Mouse (Mus musculus) stomach, embryonic 15.5 days (tissue): ENCODE measurements at regions not wholly inside any gene's neighbourhood (a gene's known extent, or its start where the extent isn't known, plus 50 kb on each side); places are given as distances from the start of the nearest gene placed in this dataset.

Source experiments
- ATAC-seq: fragments of 200-750 bp; cut with Nextera tagmentation; 2 replicates; pipeline ENCODE4 v1.8.0; 2017; ENCODE audit warnings: low read depth, moderate number of reproducible peaks, moderate TSS enrichment; ENCODE audit not compliant: insufficient read depth, low FRiP score
- H3K27ac ChIP-seq: fragments of 300-500 bp; sonication (generic); 2 replicates; pipeline ENCODE4 v1.5.1; 2015; ENCODE audit warnings: mild to moderate bottlenecking, inconsistent platforms
- H3K27me3 ChIP-seq: fragments of 300-500 bp; sonication (generic); replicated peaks from 2 replicates; pipeline ENCODE4 v1.6.1; 2015; ENCODE audit warnings: inconsistent platforms
- H3K36me3 ChIP-seq: fragments of 300-500 bp; sonication (generic); 2 replicates; pipeline ENCODE4 v1.6.1; 2015; ENCODE audit warnings: inconsistent platforms
- H3K4me1 ChIP-seq: fragments of 300-500 bp; sonication (generic); 2 replicates; pipeline ENCODE4 v1.6.1; 2015; ENCODE audit warnings: inconsistent platforms
- H3K4me2 ChIP-seq: fragments of 300-500 bp; sonication (generic); 2 replicates; pipeline ENCODE4 v1.6.1; 2015; ENCODE audit warnings: mild to moderate bottlenecking, inconsistent platforms
- H3K4me3 ChIP-seq: fragments of 300-500 bp; sonication (generic); replicated peaks from 2 replicates; pipeline ENCODE4 v1.5.1; 2015; ENCODE audit warnings: inconsistent platforms
- H3K9ac ChIP-seq: fragments of 300-500 bp; sonication (generic); 2 replicates; pipeline ENCODE4 v1.6.1; 2015; ENCODE audit warnings: inconsistent platforms
- H3K9me3 ChIP-seq: fragments of 300-500 bp; sonication (generic); 2 replicates; pipeline ENCODE4 v1.6.1; 2016; ENCODE audit warnings: inconsistent platforms
- WGBS: fragments of 180-500 bp; shearing (Covaris S2); methylation state at CpG from one replicate; pipeline ENCODE4 v1.1.7; 2015; 5-methylcytosine and 5-hydroxymethylcytosine counted together

GRCm38 (mm10) chr1:152273430-152273829, 113.1 kb downstream of the Tsen15 start:
- Histone ChIP-seq H3K9me3 (no peaks in the 10 kb centered on the region), H3K4me2 (no peak overlapping the region), H3K4me3 (no peak overlapping the region), H3K9ac (no peak overlapping the region), H3K4me1 (no peaks in the 10 kb centered on the region), H3K27me3 (no peaks in the 10 kb centered on the region), H3K36me3 (no peaks in the 10 kb centered on the region), H3K27ac (no peak overlapping the region)
- WGBS, result 41% methylated on average over 1 of the region's 1 CpGs
- no peak for ATAC-seq

- Histone ChIP-seq H3K4me3 (no peak overlapping the region), H3K36me3 (no peaks in the 10 kb centered on the region), H3K4me2 (no peak overlapping the region), H3K9ac (no peak overlapping the region), H3K27ac (no peak overlapping the region), H3K9me3 (no peaks in the 10 kb centered on the region), H3K4me1 (no peaks in the 10 kb centered on the region), H3K27me3 (no peaks in the 10 kb centered on the region)
- ATAC-seq, result no peak
- WGBS, result 42% methylated on average over 10 of the region's 10 CpGs
Measured at GRCm38 (mm10) chr1:152269936-152270702, 116.4 kb downstream of the Tsen15 start.

GRCm38 (mm10) chr1:152266390-152266789, 120.1 kb downstream of the Tsen15 start:
- H3K4me1 ChIP-seq, result no peaks in the 10 kb centered on the region
- no peaks in the 10 kb centered on the region for H3K27me3 ChIP-seq
- no peaks in the 10 kb centered on the region for H3K36me3 ChIP-seq
- no peak overlapping the region for H3K4me2 ChIP-seq
- no peak overlapping the region for H3K27ac ChIP-seq
- H3K9me3 ChIP-seq, result no peaks in the 10 kb centered on the region
- H3K4me3 ChIP-seq, result no peak overlapping the region
- no peak overlapping the region for H3K9ac ChIP-seq
- ATAC-seq, result no peak

- H3K9ac ChIP-seq, result no peak overlapping the region
- H3K4me3 ChIP-seq, result no peak overlapping the region
- no peak overlapping the region for H3K27ac ChIP-seq
- 80% methylated on average over 6 of the region's 6 CpGs for WGBS
- ATAC-seq, result no peak
- no peaks in the 10 kb centered on the region for H3K9me3 ChIP-seq
- H3K27me3 ChIP-seq, result no peaks in the 10 kb centered on the region
- H3K4me1 ChIP-seq, result no peaks in the 10 kb centered on the region
- no peaks in the 10 kb centered on the region for H3K36me3 ChIP-seq
- H3K4me2 ChIP-seq, result no peak overlapping the region
Measured at GRCm38 (mm10) chr1:152264981-152265380, 121.5 kb downstream of the Tsen15 start.

- H3K4me3 ChIP-seq, result no peak overlapping the region
- no peak for ATAC-seq
- 33% methylated on average over 4 of the region's 4 CpGs for WGBS
- H3K4me1 ChIP-seq, result no peaks in the 10 kb centered on the region
- H3K27ac ChIP-seq, result no peak overlapping the region
- H3K27me3 ChIP-seq, result no peaks in the 10 kb centered on the region
- no peak overlapping the region for H3K4me2 ChIP-seq
- H3K9ac ChIP-seq, result no peak overlapping the region
- no peaks in the 10 kb centered on the region for H3K36me3 ChIP-seq
- no peaks in the 10 kb centered on the region for H3K9me3 ChIP-seq
Measured at GRCm38 (mm10) chr1:152261472-152261871, 125.0 kb downstream of the Tsen15 start.

GRCm38 (mm10) chr1:152260950-152261349, 125.5 kb downstream of the Tsen15 start:
- Histone ChIP-seq H3K4me2 (no peak overlapping the region), H3K4me3 (no peak overlapping the region), H3K9ac (no peak overlapping the region), H3K27ac (no peak overlapping the region), H3K27me3 (no peaks in the 10 kb centered on the region), H3K4me1 (no peaks in the 10 kb centered on the region), H3K9me3 (no peaks in the 10 kb centered on the region), H3K36me3 (no peaks in the 10 kb centered on the region)
- no peak for ATAC-seq
- 80% methylated on average over 1 of the region's 1 CpGs for WGBS

GRCm38 (mm10) chr1:152258258-152258657, 128.2 kb downstream of the Tsen15 start:
- H3K4me2 ChIP-seq, result no peak overlapping the region
- no peaks in the 10 kb centered on the region for H3K36me3 ChIP-seq
- ATAC-seq, result no peak
- WGBS, result 72% methylated on average over 12 of the region's 12 CpGs
- no peaks in the 10 kb centered on the region for H3K9me3 ChIP-seq
- H3K4me1 ChIP-seq, result no peaks in the 10 kb centered on the region
- H3K27me3 ChIP-seq, result no peaks in the 10 kb centered on the region
- H3K27ac ChIP-seq, result no peak overlapping the region
- H3K9ac ChIP-seq, result no peak overlapping the region
- no peak overlapping the region for H3K4me3 ChIP-seq

- H3K4me1 ChIP-seq, result no peaks in the 10 kb centered on the region
- no peak for ATAC-seq
- H3K27me3 ChIP-seq, result no peaks in the 10 kb centered on the region
- 86% methylated on average over 4 of the region's 4 CpGs for WGBS
- H3K36me3 ChIP-seq, result no peaks in the 10 kb centered on the region
- no peaks in the 10 kb centered on the region for H3K9me3 ChIP-seq
- H3K4me2 ChIP-seq, result no peak overlapping the region
- H3K27ac ChIP-seq, result no peak overlapping the region
- no peak overlapping the region for H3K9ac ChIP-seq
- no peak overlapping the region for H3K4me3 ChIP-seq
Measured at GRCm38 (mm10) chr1:152253906-152254305, 132.6 kb downstream of the Tsen15 start.

GRCm38 (mm10) chr1:152253486-152253885, 133.0 kb downstream of the Tsen15 start:
- Histone ChIP-seq H3K4me1 (no peaks in the 10 kb centered on the region), H3K36me3 (no peaks in the 10 kb centered on the region), H3K4me3 (no peak overlapping the region), H3K27me3 (no peaks in the 10 kb centered on the region), H3K4me2 (no peak overlapping the region), H3K9me3 (no peaks in the 10 kb centered on the region), H3K9ac (no peak overlapping the region), H3K27ac (no peak overlapping the region)
- ATAC-seq, result no peak
- 58% methylated on average over 4 of the region's 4 CpGs for WGBS

GRCm38 (mm10) chr1:152252658-152253267, 133.7 kb downstream of the Tsen15 start:
- Histone ChIP-seq H3K9ac (no peak overlapping the region), H3K27me3 (no peaks in the 10 kb centered on the region), H3K4me2 (no peak overlapping the region), H3K9me3 (no peaks in the 10 kb centered on the region), H3K27ac (no peak overlapping the region), H3K4me1 (no peaks in the 10 kb centered on the region), H3K4me3 (no peak overlapping the region), H3K36me3 (no peaks in the 10 kb centered on the region)
- 62% methylated on average over 9 of the region's 9 CpGs for WGBS
- no peak for ATAC-seq

- no peak for ATAC-seq
- Histone ChIP-seq H3K27ac (no peak overlapping the region), H3K4me1 (no peaks in the 10 kb centered on the region), H3K4me2 (no peak overlapping the region), H3K4me3 (no peak overlapping the region), H3K9ac (no peak overlapping the region), H3K9me3 (no peaks in the 10 kb centered on the region), H3K27me3 (no peaks in the 10 kb centered on the region), H3K36me3 (no peaks in the 10 kb centered on the region)
- WGBS, result 91% methylated on average over 9 of the region's 9 CpGs
Measured at GRCm38 (mm10) chr1:152241026-152241425, 145.5 kb downstream of the Tsen15 start.

- no peak overlapping the region for H3K4me2 ChIP-seq
- no peaks in the 10 kb centered on the region for H3K36me3 ChIP-seq
- H3K27ac ChIP-seq, result no peak overlapping the region
- no peaks in the 10 kb centered on the region for H3K9me3 ChIP-seq
- H3K4me1 ChIP-seq, result no peaks in the 10 kb centered on the region
- no peak overlapping the region for H3K9ac ChIP-seq
- no peak overlapping the region for H3K4me3 ChIP-seq
- H3K27me3 ChIP-seq, result no peaks in the 10 kb centered on the region
- 30% methylated on average over 6 of the region's 6 CpGs for WGBS
- no peak for ATAC-seq
Measured at GRCm38 (mm10) chr1:152239376-152239775, 147.1 kb downstream of the Tsen15 start.
